Mouse (Mus musculus): ENCODE data around the gene Pef1. TPM values are rescaled to one million over a fixed set of nuclear protein-coding genes. Genes with fewer than 3 reads are reported as not detected.

Gene Pef1
- polyA plus RNA-seq, 1 experiment from 2014 or later, result 68.1 TPM

DNA sequence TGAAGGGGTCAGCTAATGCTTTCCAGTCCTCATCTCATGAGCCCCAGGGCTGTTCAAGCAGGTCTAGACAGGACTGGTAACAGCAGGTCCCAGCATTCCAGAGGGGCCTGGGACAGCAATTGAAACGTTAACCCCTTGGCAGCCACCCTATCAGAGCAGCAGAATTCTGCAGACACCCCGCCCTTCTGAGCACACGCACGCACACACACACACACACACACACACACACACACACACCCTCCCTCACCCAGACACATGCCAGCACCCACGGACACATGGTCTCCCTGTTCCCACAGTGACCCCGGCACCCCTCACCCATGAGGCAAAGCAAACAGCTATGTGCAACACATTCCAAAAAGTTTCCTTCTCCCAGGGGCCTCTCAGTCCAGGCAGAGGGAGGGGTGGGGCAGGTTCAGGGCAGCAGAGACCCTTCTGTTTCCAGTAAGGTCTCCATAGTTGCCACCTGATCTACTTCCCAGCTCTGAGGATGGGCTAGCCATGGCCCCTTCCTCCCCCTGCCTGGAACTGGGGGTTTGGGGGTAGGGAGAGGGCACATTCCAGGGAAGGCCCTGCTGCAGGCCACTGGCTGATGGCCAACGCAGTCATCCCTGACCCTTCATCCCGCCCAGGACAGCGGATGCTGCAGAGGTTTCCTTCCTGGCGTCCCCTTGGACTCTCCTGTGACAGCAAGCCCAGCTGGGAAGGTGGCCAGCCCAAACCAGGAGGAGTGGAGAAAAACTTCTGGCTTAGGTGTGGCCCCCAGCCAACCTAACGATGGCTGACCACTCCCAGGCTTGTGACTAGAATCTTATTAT, 69.8 kb downstream of the Pef1 start:
- H3K9ac ChIP-seq (replicated peaks), result no peak overlapping the region
- no peak overlapping the region for H3K27ac ChIP-seq (replicated peaks)
- H3K4me2 ChIP-seq (replicated peaks), result no peak overlapping the region
- H3K4me1 ChIP-seq, result peaks cover 24% of the 10 kb centered on the region
- ATAC-seq (replicated peaks), result no peak
- H3K9me3 ChIP-seq, result no peaks in the 10 kb centered on the region
- 72% methylated on average over 11 of the region's 11 CpGs for WGBS
- H3K36me3 ChIP-seq, result no peaks in the 10 kb centered on the region
- H3K4me3 ChIP-seq, result no peak overlapping the region
- peaks cover 15% of the 10 kb centered on the region for H3K27me3 ChIP-seq

DNA sequence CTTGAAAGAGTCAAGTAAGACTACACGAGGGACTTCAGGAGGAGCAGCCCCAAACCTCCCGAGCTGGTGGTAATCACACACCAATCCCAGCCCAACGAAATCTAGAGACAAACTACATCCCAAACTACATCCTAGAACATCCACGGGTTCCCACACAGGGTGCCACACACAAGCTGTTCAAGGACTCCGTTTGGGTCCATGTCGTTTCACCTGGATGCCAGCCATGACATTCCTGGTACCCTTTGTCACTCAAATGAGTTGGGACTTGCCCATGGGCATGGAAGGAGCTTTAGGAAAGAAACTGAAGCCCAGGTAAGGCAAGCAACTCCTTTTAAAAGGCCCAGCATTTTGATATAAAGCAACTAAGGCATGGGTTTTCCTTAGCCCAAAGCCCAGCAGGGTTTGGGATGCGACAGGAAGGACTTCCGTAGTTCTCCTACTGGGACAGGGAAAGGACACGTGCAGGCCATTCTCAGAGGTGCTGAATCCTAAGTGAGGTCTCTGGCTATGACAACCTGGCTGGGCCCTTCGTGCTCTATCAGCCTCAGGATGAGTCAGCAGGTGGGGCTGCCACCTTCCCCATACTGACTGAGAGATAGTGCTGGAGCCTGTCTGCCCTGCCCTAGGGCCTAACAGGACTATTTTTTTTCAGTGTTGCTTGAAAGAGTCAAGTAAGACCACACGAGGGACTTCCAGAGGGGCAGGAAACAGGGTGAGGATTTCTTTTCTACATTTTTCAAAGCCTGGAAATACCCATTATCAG, 70.9 kb downstream of the Pef1 start:
- ATAC-seq (replicated peaks), result no peak
- Histone ChIP-seq H3K4me1 (peaks cover 18% of the 10 kb centered on the region), H3K4me2 (replicated peaks) (no peak overlapping the region), H3K9ac (replicated peaks) (no peak overlapping the region), H3K4me3 (no peak overlapping the region), H3K27ac (replicated peaks) (no peak overlapping the region), H3K36me3 (no peaks in the 10 kb centered on the region), H3K9me3 (no peaks in the 10 kb centered on the region), H3K27me3 (peaks cover 15% of the 10 kb centered on the region)
- WGBS, result 71% methylated on average over 11 of the region's 11 CpGs

DNA sequence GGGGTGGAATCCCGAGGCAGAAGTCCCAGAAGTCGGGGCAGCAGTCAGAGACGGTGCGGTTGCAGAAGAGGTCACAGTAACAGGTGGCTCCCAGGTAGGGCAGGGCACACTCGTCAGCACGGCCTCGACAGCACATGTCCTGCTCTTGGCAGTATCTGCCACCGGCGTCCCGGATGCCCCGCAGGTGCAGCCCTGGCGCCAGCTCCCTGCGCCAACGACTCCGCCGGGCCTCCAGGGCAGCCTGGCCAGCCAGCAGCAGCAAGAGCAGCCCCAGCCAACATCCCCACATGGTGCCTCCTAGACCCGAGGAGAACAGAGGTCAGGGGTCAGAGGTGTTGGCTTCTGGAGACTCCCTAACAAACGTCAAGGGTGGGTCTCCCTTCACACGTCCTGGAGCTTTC, 71.6 kb downstream of the Pef1 start:
- 44% methylated on average over 19 of the region's 19 CpGs for WGBS
- Histone ChIP-seq H3K36me3 (no peaks in the 10 kb centered on the region), H3K27ac (replicated peaks) (no peak overlapping the region), H3K9ac (replicated peaks) (no peak overlapping the region), H3K4me3 (no peak overlapping the region), H3K4me1 (peaks cover 13% of the 10 kb centered on the region), H3K4me2 (replicated peaks) (no peak overlapping the region), H3K9me3 (no peaks in the 10 kb centered on the region), H3K27me3 (peaks cover 15% of the 10 kb centered on the region)
- no peak for ATAC-seq (replicated peaks)

DNA sequence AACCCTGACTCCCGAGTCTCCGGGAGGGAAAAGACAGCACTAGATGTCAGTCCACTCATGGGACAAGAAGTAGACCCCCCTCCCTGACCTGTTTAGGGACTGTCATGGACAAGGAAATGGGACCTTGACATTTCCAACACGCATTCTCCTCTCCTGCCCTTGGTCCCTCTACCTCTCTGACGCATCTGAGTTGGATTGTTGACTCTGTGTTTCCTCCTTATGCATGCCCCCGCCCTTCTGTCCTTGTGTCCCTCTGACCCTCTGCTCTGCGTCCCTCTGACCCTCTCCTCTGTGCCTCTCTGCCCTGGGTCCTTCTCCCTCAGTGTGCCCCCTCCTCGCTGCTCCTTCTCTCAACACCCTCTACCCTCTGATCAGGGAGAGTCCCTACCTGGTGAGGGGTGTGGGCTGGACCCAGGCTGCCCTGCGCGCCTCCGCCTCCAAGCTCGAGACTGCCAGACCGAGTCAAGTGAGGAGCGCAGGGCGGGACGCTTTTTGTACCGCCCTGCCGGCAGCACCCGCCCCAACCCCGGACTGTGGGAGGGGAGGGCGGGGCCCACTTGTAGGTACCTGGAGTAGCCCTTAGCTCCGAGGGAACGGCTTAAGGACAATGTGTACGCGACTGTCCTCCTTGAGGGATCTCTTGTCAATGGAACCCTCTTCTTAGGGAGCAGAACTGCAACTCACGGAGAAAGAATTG, 72.1 kb downstream of the Pef1 start:
- 4% methylated on average over 25 of the region's 25 CpGs for WGBS
- ATAC-seq (replicated peaks), result no peak
- H3K9ac ChIP-seq (replicated peaks), result no peak overlapping the region

DNA sequence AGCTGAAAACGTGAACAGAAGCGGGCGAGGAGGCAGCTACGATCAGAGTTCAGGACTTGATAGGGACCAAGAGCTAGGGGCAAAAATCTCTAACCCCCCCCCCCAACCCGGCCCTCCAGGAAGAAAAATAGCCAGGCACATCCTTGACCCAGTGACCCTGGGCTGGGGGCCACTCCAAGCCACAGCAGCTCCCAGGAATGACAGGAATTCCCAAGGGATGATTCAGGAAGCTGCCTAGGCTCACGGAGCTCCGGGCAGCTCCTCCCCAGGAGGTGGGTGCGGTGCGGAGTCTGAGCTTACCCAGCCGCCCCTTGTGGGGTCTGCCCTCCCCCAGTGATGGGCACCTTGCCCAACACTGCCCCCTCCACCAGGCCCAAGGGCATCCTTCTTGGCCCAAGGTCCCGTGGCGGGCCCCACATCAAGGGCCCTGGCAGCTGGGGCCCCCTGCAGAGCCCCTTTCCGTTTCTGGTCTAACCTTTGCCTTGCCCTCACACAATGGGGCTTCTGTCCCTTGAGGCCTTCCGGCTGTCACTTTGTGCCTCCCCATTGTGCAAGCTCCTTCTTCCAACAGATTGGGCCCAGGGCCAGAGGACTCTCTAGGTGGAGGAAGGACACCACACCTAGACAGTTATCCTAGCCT, 72.8 kb downstream of the Pef1 start, which contains the start of gene Tinagl1:
Gene Tinagl1 (minus strand): TSS at position 51 of the 640 bp plus-strand sequence.
- 1% methylated on average over 14 of the region's 14 CpGs for WGBS
- no peaks in the 10 kb centered on the region for H3K36me3 ChIP-seq
- no peak within 1 kb of the TSS for H3K4me3 ChIP-seq
- H3K9me3 ChIP-seq, result no peaks in the 10 kb centered on the region
- no peak within 1 kb of the TSS for H3K27ac ChIP-seq (replicated peaks)
- H3K4me2 ChIP-seq (replicated peaks), result 0 out of 2 replicates have a peak within 1 kb of the TSS, but pooled peaks have one; percentile 13
- ATAC-seq (replicated peaks), result no peak
- H3K4me1 ChIP-seq, result peaks cover 13% of the 10 kb centered on the region
- H3K9ac ChIP-seq (replicated peaks), result no peak within 1 kb of the TSS
- peaks cover 15% of the 10 kb centered on the region for H3K27me3 ChIP-seq

More for the DNA sequence above, 72.1 kb downstream of the Pef1 start:
- Histone ChIP-seq H3K4me3 (no peak overlapping the region), H3K9me3 (no peaks in the 10 kb centered on the region), H3K4me2 (replicated peaks) (0 out of 2 replicates have a peak overlapping the region, but pooled peaks have one; percentile 13), H3K4me1 (peaks cover 13% of the 10 kb centered on the region), H3K36me3 (no peaks in the 10 kb centered on the region), H3K27me3 (peaks cover 15% of the 10 kb centered on the region), H3K27ac (replicated peaks) (no peak overlapping the region)

DNA sequence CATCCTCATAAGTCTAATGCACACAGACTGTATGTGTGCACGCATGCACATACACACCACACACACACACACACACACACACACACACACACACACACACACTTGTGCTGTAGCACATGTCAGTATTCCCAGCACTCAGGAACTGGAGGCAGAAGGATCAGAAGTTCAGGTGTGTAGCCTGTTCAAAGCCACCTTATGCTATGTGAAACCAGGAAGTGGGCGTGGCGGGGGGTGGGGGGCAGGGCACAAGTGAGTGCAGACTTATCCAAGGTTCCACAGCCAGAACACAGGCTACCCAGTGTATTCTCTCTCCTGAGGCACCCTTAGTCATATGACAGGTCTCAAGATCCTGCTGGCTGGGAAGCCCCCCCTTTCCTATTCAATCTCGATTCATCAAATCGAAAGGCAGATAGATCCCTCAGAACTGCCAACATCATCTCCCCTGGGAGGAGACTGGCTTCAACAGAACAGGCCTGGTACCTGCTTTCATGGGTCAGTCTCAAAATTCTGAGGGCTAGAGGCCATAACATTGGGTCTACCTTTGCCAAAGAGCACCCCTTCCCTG, 73.9 kb downstream of the Pef1 start:
- no peaks in the 10 kb centered on the region for H3K36me3 ChIP-seq
- H3K27ac ChIP-seq (replicated peaks), result no peak overlapping the region
- 84% methylated on average over 5 of the region's 5 CpGs for WGBS

DNA sequence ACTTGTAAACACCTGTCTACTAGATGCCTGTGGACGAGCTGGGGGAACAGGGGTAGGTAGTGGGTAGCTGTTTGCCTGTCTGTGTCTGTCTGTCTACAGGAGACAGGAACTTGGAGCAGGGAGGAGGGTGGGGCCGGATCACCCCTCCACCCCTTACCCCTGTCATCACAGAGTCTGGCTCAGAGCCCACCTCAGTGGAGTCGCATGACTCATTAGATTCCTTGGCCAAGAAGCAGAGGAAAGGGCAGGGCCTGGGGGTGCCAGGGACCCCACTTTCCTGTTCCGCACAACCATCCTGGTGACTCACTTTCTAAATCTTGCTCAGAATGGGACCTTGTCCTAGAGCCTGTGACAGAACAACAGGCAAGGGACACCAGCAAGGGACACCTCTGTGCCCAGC, 74.7 kb downstream of the Pef1 start:
- ATAC-seq (replicated peaks), result no peak
- Histone ChIP-seq H3K36me3 (no peaks in the 10 kb centered on the region), H3K9me3 (no peaks in the 10 kb centered on the region), H3K4me3 (no peak overlapping the region), H3K4me1 (peaks cover 16% of the 10 kb centered on the region), H3K9ac (replicated peaks) (no peak overlapping the region), H3K27me3 (peaks cover 15% of the 10 kb centered on the region), H3K27ac (replicated peaks) (no peak overlapping the region), H3K4me2 (replicated peaks) (no peak overlapping the region)
- 64% methylated on average over 4 of the region's 4 CpGs for WGBS

More for the DNA sequence above, 73.9 kb downstream of the Pef1 start:
- Histone ChIP-seq H3K4me3 (no peak overlapping the region), H3K9ac (replicated peaks) (no peak overlapping the region), H3K27me3 (peaks cover 15% of the 10 kb centered on the region), H3K4me1 (peaks cover 13% of the 10 kb centered on the region), H3K4me2 (replicated peaks) (no peak overlapping the region), H3K9me3 (no peaks in the 10 kb centered on the region)
- ATAC-seq (replicated peaks), result no peak

DNA sequence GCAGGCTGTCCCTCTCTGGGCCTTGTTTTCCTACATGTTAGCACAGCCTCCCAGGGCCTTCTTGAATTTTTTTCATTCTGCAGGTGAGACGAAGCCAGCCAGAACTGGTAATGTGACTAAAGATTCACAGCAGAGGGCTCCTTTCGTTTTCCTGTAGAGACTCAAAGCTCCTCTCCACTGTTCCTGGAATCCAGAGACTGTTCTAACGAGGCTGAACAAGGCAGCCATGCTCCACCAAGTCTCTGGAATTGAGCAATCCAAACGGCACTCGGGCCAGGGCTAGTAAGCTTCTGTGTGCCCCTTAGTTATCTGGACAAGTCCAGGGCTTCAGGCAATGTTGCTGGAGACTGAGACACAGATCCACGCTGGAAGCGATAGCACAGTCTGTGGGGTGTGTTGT, 75.2 kb downstream of the Pef1 start:
- ATAC-seq (replicated peaks), result no peak
- Histone ChIP-seq H3K9me3 (no peaks in the 10 kb centered on the region), H3K27ac (replicated peaks) (no peak overlapping the region), H3K36me3 (no peaks in the 10 kb centered on the region), H3K4me3 (no peak overlapping the region), H3K4me2 (replicated peaks) (no peak overlapping the region), H3K4me1 (peaks cover 16% of the 10 kb centered on the region), H3K27me3 (peaks cover 15% of the 10 kb centered on the region), H3K9ac (replicated peaks) (no peak overlapping the region)
- WGBS, result 55% methylated on average over 7 of the region's 7 CpGs

Other genes starting within 250 kb of the Pef1 start
- not detected in 2 replicates for gene Spocd1, start 173.3 kb upstream of the Pef1 start, polyA plus RNA-seq (2015; fragmentation: Nextera tagmentation; extraction: Ambion mirVana)
- 12.9 and 13.2 TPM in 2 replicates for gene Adgrb2, start 117.7 kb upstream of the Pef1 start, polyA plus RNA-seq (2015; fragmentation: Nextera tagmentation; extraction: Ambion mirVana)
- gene Col16a1, start 54.7 kb upstream of the Pef1 start, polyA plus RNA-seq (2015; fragmentation: Nextera tagmentation; extraction: Ambion mirVana), result 4.6 and 5.1 TPM in 2 replicates
- gene Hcrtr1, start 36.8 kb downstream of the Pef1 start, polyA plus RNA-seq (2015; fragmentation: Nextera tagmentation; extraction: Ambion mirVana), result 0.27 and 0.38 TPM in 2 replicates
- 3.7 and 5.6 TPM in 2 replicates for gene Tinagl1, start 72.6 kb downstream of the Pef1 start, polyA plus RNA-seq (2015; fragmentation: Nextera tagmentation; extraction: Ambion mirVana)
- gene Gm853, start 119.8 kb downstream of the Pef1 start, polyA plus RNA-seq (2015; fragmentation: Nextera tagmentation; extraction: Ambion mirVana), result 0.15 and 0.34 TPM in 2 replicates
- gene Serinc2, start 176.6 kb downstream of the Pef1 start, polyA plus RNA-seq (2015; fragmentation: Nextera tagmentation; extraction: Ambion mirVana), result 87.4 and 97.3 TPM in 2 replicates
- 95.6 and 102 TPM in 2 replicates for gene Fabp3, start 206.0 kb downstream of the Pef1 start, polyA plus RNA-seq (2015; fragmentation: Nextera tagmentation; extraction: Ambion mirVana)
- 0.55 and 1.1 TPM in 2 replicates for gene Gm10570, start 206.1 kb downstream of the Pef1 start, polyA plus RNA-seq (2015; fragmentation: Nextera tagmentation; extraction: Ambion mirVana)